Mouse (Mus musculus) mature B cell (primary cell): ENCODE results near the gene Nxpe3.

ENCODE experiments used
- in situ Hi-C: fragments of 300-500 bp; cut with MboI; formaldehyde crosslinking; loops from 2 replicates; pipeline ENCODE4 v1.14.3; 2019

Gene Nxpe3

GRCm38 (mm10) chr16:55894893-55895650 lies at the start of gene Nxpe3:
Gene Nxpe3, minus strand, starts transcription at chr16:55895285.
- in situ Hi-C loops = loop anchor here (5.0 kb wide), 1 partner anchor 37 kb away; the partner anchor contains the start of gene Cep97

- in situ Hi-C loops = loop anchor here (25.0 kb wide), 1 partner anchor 772 kb away; the partner anchor contains the start of gene Tfg
Observed at GRCm38 (mm10) chr16:55940781-55941180, 45.7 kb upstream of the Nxpe3 start.

GRCm38 (mm10) chr16:55939703-55940102 lies 44.6 kb upstream of the Nxpe3 start:
- in situ Hi-C loops = loop anchor here (25.0 kb wide), 1 partner anchor 773 kb away; the partner anchor contains the start of gene Tfg

GRCm38 (mm10) chr16:55938761-55939160 lies 43.7 kb upstream of the Nxpe3 start:
- in situ Hi-C loops = loop anchor here (25.0 kb wide), 1 partner anchor 774 kb away; the partner anchor contains the start of gene Tfg

GRCm38 (mm10) chr16:55934453-55935037 lies 39.5 kb upstream of the Nxpe3 start, which contains the start of gene Cep97:
Gene Cep97, minus strand, starts transcription at chr16:55934855.
- in situ Hi-C loops = loop anchor here (5.0 to 25.0 kb wide), 2 partner anchors 37 to 778 kb away; partner anchors contain the start of genes Nxpe3 and Tfg

- in situ Hi-C loops = loop anchor here (5.0 to 25.0 kb wide), 2 partner anchors 37 to 778 kb away; partner anchors contain the start of genes Nxpe3 and Tfg
Observed at GRCm38 (mm10) chr16:55933681-55934343, 38.7 kb upstream of the Nxpe3 start.

GRCm38 (mm10) chr16:55924010-55924409 lies 28.9 kb upstream of the Nxpe3 start:
- in situ Hi-C loops = no loop called here

GRCm38 (mm10) chr16:55922079-55922478 lies 27.0 kb upstream of the Nxpe3 start:
- in situ Hi-C loops = no loop called here

GRCm38 (mm10) chr16:55914716-55915115 lies 19.6 kb upstream of the Nxpe3 start:
- in situ Hi-C loops = no loop called here

GRCm38 (mm10) chr16:55910208-55910793 lies 15.2 kb upstream of the Nxpe3 start:
- in situ Hi-C loops = no loop called here

- in situ Hi-C loops = no loop called here
Observed at GRCm38 (mm10) chr16:55906928-55907679, 12.0 kb upstream of the Nxpe3 start.

GRCm38 (mm10) chr16:55905370-55905769 lies 10.3 kb upstream of the Nxpe3 start:
- in situ Hi-C loops = no loop called here

- in situ Hi-C loops = no loop called here
Observed at GRCm38 (mm10) chr16:55901839-55902756, 7.0 kb upstream of the Nxpe3 start.

- in situ Hi-C loops = loop anchor here (5.0 kb wide), 1 partner anchor 34 kb away; the partner anchor contains the start of gene Cep97
Observed at GRCm38 (mm10) chr16:55898385-55899002, 3.4 kb upstream of the Nxpe3 start.

GRCm38 (mm10) chr16:55895651-55896095 lies 588 bp upstream of the Nxpe3 start:
- in situ Hi-C loops = loop anchor here (5.0 kb wide), 1 partner anchor 37 kb away; the partner anchor contains the start of gene Cep97

GRCm38 (mm10) chr16:55894536-55894892 lies 571 bp downstream of the Nxpe3 start:
- in situ Hi-C loops = no loop called here

GRCm38 (mm10) chr16:55893410-55894107 lies 1.5 kb downstream of the Nxpe3 start:
- in situ Hi-C loops = no loop called here

- in situ Hi-C loops = no loop called here
Observed at GRCm38 (mm10) chr16:55892484-55892883, 2.6 kb downstream of the Nxpe3 start.

GRCm38 (mm10) chr16:55891346-55891745 lies 3.7 kb downstream of the Nxpe3 start:
- in situ Hi-C loops = no loop called here
